In genomic region chr16:73072047-73072446, GRCm38 (mm10) we compare ENCODE assay signal across 32 mouse cellular contexts.
"Had no signal": no experiment of that assay in that cellular context is flagged by ENCODE, and none has a peak within 500 bp of the region (broad histone marks: within the 10 kb centered on the region; RNA-seq: fewer than 3 reads in every experiment).

No protein-coding gene starts in this region.

- H3K27me3 ChIP-seq: limb, embryonic 12.5 days; limb, embryonic 13.5 days; limb, embryonic 15.5 days; liver, embryonic 12.5 days; liver, embryonic 13.5 days; liver, embryonic 15.5 days; lung, embryonic 15.5 days; megakaryocyte, embryonic 14.5 days; midbrain, embryonic 12.5 days; midbrain, embryonic 13.5 days; midbrain, embryonic 15.5 days had no signal

- H3K4me1 ChIP-seq: limb, embryonic 10.5 days; limb, embryonic 12.5 days; limb, embryonic 13.5 days; limb, embryonic 15.5 days; liver, embryonic 12.5 days; liver, embryonic 13.5 days; liver, embryonic 15.5 days; lung, embryonic 15.5 days; megakaryocyte, embryonic 14.5 days; midbrain, embryonic 10.5 days; midbrain, embryonic 12.5 days; midbrain, embryonic 13.5 days; midbrain, embryonic 15.5 days had no signal

- H3K9me3 ChIP-seq: limb, embryonic 10.5 days; limb, embryonic 12.5 days; limb, embryonic 13.5 days; limb, embryonic 15.5 days; liver, embryonic 13.5 days; liver, embryonic 15.5 days; lung, embryonic 15.5 days; midbrain, embryonic 10.5 days; midbrain, embryonic 12.5 days; midbrain, embryonic 13.5 days; midbrain, embryonic 15.5 days had no signal

- H3K4me2 ChIP-seq: limb, embryonic 12.5 days; limb, embryonic 13.5 days; limb, embryonic 15.5 days; liver, embryonic 11.5 days; liver, embryonic 12.5 days; liver, embryonic 13.5 days; liver, embryonic 15.5 days; lung, embryonic 14.5 days; lung, embryonic 15.5 days; midbrain, embryonic 11.5 days; midbrain, embryonic 12.5 days; midbrain, embryonic 13.5 days; midbrain, embryonic 15.5 days had no signal

- ATAC-seq: liver, embryonic 12.5 days; liver, postnatal 0 days; lung, postnatal 0 days; midbrain, embryonic 13.5 days; midbrain, embryonic 15.5 days; midbrain, embryonic 16.5 days had no signal

- H3K27ac ChIP-seq: left cerebral cortex, adult 2 months; limb, embryonic 10.5 days; limb, embryonic 12.5 days; limb, embryonic 13.5 days; limb, embryonic 15.5 days; liver, embryonic 12.5 days; liver, embryonic 13.5 days; liver, embryonic 14.5 days; liver, embryonic 15.5 days; lung, embryonic 15.5 days; macrophage; midbrain, embryonic 10.5 days; midbrain, embryonic 12.5 days; midbrain, embryonic 13.5 days; midbrain, embryonic 15.5 days had no signal

- DNase-seq: left cerebral cortex, postnatal 4 days; liver; liver, embryonic 13.5 days; liver, postnatal 0 days; lung, adult 18-20 months; lung, adult 2 months; lung, embryonic 14.5 days; lung, postnatal 10 days; lung, postnatal 14 days; lung, postnatal 36 days; lung, postnatal 4 days; midbrain, embryonic 14.5 days had no signal

- H3K36me3 ChIP-seq: limb, embryonic 10.5 days; limb, embryonic 12.5 days; limb, embryonic 13.5 days; limb, embryonic 15.5 days; liver, embryonic 12.5 days; liver, embryonic 13.5 days; liver, embryonic 15.5 days; lung, embryonic 15.5 days; midbrain, embryonic 10.5 days; midbrain, embryonic 12.5 days; midbrain, embryonic 13.5 days; midbrain, embryonic 15.5 days had no signal

- H3K9ac ChIP-seq: limb, embryonic 12.5 days; limb, embryonic 13.5 days; limb, embryonic 15.5 days; liver, embryonic 12.5 days; liver, embryonic 13.5 days; liver, embryonic 14.5 days; liver, embryonic 15.5 days; liver, postnatal 0 days; lung, embryonic 14.5 days; lung, embryonic 15.5 days; midbrain, embryonic 12.5 days; midbrain, embryonic 13.5 days; midbrain, embryonic 15.5 days had no signal

- H3K4me3 ChIP-seq: left cerebral cortex, adult 2 months; limb, embryonic 10.5 days; limb, embryonic 12.5 days; limb, embryonic 13.5 days; limb, embryonic 15.5 days; liver, embryonic 12.5 days; liver, embryonic 13.5 days; liver, embryonic 15.5 days; lung, embryonic 15.5 days; megakaryocyte, embryonic 14.5 days; midbrain, embryonic 10.5 days; midbrain, embryonic 12.5 days; midbrain, embryonic 13.5 days; midbrain, embryonic 15.5 days; myocyte had no signal
